Mouse (Mus musculus) embryo, embryonic 10 days (tissue): ENCODE measurements around the gene Pycr1.

ENCODE experiments used
- DNase-seq: peaks from one replicate; pipeline ENCODE4 v3.0.0-alpha.2; 2015; ENCODE audit warnings: low spot score

Gene Pycr1

DNA sequence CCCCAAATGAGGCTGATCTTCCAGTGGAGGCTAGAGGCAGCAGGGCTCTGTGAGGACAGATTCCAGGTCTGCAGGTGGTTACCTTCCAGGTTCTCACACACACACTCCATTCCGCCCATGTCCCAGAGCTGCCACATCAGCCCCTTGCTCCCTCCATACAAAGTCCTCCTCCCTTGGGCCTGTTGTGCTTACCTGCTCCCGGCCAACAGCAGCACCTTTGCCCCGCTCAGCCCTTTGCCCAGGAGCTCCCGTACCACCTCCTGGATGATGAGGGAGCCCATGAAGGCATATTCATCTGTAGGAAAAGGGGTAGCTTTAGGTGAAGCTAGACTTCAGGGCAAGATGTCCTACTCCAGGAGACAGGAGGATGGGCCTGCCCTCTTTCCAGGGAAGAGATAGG is 13.7 kb upstream of the Pycr1 start:
- DNase-seq = no peak

DNA sequence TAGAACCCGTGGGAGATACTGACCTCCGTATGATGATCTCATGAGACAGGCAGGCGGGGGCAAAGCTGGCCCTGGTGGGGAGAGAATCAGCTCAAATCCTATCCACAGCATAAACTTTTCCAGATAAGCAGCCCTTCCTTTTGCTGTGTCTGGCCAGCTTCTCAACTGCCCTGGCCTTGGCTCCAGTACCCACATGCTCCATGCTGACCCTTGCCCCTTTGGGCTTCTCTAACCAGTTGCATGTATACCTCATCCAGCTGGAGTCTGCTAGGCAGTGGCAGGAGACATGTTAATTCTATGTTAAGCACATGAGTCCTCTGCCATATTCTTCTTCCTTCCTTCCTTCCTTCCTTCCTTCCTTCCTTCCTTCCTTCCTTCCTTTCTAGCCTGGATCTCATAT is 11.2 kb upstream of the Pycr1 start:
- no peak for DNase-seq

DNA sequence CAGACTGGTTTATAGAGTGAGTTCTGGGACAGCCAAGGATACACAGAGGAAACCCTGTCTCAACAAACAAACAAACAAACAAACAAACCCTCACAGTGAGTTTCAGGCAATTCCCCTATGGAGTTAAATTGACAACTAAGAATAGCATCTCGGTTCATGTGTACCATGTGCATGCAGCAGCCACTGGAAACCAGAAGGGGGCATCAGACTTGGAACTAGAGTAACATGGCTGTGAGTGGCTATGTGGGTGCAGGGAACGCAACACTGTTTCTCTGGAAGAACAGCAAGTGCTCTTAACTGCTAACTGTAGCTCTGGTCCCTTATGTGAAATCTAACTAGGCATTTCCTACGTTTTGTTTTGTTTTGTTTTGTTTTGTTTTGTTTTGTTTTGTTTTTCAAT is 8.3 kb upstream of the Pycr1 start:
- DNase-seq = peak; percentile 35

DNA sequence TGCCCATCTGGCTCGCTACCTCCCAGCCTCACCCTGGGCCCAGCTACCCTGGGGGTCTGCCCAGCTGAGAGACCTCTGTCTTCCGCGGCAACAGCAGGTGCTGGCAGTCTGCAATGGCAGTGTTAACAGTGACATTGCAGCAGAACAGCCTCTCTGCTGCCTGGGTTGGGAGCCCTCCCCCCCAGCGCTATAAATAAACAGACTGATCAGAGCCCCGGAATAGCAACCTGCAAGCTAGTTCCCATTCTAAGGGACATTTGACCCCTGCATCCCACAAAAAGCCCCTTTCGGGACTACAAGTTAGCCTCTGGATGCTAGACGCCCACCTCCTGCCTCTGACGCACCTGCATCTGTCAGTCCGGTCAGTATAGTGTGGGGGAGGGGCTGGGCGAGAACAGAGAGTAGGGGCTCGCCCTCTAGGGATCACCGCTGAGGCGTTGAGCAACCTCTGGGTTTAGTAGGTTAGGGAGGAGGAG is 4.5 kb upstream of the Pycr1 start, which contains the start of gene Myadml2:
Myadml2 (minus strand) TSS at position 158 of the 476 bp plus-strand sequence.
- peak; percentile 57 for DNase-seq

DNA sequence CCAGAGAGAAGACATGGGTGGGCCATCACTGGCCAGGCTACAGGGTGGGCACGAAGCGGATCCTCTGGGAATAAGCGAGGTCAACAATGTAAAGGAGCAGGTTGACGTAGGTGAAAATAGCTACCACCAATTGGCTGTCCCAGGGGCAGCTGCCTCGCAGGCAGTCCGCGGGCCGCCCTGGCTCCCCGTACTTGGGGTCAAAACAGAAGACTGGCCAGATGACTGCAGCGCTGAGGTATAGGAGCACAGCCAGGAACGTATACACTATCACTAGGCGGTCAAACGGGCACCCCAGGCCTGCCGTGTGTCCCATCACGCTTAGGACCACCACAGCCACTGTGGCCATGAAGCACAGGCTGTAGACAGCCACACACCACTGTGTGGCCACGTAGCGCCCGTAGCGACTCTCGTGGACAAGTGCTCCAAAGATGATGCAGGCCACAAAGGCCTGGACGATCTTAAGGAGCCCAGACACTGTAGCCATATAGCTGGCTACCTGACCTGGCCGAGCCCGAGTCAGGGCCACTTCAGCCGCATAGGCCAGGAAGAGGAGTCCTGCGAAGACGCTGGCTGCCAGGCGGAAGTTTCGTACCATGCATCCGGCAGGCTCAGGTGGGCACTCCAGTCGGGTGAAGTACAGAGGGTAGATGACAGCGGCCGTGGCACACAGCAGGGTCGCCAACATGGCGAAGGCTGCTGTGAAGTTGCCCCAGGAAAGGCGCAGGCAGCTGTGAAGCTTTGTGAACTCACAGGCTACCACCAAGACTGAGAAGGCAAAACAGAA is 3.7 kb upstream of the Pycr1 start:
- DNase-seq = no peak

DNA sequence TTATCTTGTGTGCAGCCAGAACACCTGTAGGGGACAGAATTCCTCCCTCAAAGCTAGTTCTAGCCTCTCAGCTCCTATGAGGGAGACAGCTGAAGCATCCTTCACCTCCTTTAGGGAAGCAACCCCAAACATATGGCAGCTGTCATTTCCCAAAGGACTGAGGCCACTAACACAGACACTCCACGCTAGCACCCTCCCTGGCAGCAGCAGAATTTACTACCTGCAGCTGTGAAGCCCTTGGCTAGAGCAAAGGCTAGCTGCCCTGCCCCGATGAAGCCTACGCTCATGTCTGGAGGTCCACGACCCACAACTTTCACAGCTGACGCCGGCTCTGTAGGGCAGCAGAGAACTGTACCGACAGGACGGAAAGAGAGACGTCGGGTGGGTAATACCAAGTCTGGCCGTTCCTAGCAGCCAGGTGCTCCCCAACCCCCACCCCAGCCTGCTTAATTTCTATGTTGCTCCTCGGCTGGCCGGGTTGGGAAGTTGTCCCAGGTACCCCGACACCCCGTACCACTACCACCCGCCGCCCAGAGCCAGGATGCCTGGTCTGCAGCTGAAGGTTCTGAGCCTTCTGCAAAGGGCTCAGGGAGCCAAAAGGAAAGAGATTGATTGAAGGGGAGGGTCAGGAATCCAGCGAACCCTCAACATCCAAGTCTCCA is 499 bp downstream of the Pycr1 start:
- no peak for DNase-seq

DNA sequence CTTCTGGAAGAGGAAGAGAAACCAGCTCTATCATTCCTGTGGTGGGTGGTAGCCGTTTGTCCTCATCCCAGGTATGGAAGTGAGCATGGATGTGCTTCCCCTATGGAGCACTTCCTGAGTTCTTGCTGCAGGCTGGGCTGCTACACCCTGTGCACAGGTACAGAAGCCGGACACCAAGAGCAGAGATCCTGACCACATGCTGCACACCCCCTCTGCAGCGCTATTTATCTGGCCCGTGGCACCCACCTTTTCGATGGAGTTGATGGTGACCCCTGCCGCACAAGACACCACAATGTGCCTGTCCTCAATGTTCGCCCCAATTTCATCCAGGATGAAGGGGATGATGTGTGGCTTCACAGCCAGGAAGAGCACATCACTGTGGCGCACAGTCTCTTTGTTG is 1.7 kb downstream of the Pycr1 start:
- no peak for DNase-seq

DNA sequence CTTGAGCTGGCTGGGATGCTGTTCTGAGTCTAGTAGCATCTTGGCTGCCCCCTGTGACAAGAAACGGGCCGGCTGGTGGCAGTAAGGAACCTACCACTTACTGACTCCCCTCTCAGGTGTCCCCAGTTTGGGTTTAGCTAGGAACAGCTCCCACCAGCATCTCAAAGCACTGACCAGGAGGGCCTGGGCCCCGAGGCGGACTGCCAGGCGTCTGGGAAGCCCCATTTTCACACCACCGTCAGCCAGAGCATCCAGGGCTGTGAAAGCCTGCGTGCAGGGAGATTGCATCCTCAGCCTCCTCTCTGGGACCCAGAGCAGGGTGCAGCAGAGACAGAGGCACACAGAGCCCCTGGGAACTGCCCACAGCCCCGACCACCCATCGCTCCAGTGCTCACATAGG is 2.3 kb downstream of the Pycr1 start:
- DNase-seq = no peak

DNA sequence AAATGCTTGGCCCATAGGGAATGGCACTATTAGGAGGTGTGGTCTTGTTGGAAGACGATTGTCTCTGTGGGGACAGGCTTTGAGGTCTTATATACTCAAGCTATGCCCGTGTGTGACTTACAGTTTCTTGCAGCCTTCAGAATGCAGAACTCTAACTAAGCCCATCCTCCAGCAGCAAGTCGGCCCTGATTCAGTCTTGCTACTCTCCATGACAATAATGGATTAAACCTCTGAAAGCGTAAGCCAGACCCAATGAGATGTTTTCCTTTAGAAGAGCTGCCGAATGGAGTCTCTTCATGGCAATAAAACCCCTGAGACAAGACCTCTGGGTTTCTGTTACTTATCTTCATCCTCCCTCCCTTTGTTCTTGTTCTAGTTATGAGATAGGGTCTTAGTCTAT is 8.8 kb downstream of the Pycr1 start:
- DNase-seq = no peak

DNA sequence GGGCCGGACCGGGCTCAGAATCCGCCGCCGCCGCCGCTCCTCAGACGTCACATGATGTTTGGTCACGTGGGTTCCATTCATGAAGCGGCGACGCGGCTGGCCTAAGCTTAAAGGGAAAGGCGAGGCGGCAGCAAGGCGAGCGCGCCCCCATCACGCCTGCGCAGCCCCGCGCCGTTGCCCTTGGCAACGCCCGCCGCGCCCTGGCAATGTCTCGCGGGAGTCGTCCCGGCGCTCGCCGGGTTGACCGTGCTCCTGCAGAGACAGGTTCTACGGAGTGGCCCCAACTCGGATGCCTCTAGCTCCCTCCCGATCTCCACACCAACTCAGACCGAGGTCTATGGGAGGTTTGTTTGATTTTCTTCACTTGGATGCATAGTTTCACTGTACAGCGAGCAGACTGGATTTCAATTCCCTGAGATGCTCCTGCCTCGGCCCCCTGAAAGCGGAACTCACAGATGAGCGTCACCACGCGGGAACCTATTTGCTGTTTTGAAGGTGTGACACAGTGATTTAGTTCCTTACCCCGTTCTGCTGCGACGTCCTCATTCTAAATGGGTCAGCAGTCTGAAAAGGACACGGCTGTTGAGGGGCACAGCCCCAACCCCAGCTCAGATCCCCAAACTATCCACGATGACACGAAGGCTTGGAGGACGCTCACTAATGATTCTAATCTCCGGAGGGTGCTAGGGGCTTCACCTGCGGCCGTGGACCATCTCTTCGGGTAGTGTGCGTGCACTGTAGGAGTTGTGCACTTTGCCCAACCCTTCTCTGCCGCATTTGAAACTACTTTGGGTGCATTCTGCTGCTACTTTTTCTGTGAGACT is 9.8 kb downstream of the Pycr1 start, which contains the start of gene Mafg:
Mafg (minus strand) TSS at position 81 of the 824 bp plus-strand sequence.
- DNase-seq = peak; percentile 99

DNA sequence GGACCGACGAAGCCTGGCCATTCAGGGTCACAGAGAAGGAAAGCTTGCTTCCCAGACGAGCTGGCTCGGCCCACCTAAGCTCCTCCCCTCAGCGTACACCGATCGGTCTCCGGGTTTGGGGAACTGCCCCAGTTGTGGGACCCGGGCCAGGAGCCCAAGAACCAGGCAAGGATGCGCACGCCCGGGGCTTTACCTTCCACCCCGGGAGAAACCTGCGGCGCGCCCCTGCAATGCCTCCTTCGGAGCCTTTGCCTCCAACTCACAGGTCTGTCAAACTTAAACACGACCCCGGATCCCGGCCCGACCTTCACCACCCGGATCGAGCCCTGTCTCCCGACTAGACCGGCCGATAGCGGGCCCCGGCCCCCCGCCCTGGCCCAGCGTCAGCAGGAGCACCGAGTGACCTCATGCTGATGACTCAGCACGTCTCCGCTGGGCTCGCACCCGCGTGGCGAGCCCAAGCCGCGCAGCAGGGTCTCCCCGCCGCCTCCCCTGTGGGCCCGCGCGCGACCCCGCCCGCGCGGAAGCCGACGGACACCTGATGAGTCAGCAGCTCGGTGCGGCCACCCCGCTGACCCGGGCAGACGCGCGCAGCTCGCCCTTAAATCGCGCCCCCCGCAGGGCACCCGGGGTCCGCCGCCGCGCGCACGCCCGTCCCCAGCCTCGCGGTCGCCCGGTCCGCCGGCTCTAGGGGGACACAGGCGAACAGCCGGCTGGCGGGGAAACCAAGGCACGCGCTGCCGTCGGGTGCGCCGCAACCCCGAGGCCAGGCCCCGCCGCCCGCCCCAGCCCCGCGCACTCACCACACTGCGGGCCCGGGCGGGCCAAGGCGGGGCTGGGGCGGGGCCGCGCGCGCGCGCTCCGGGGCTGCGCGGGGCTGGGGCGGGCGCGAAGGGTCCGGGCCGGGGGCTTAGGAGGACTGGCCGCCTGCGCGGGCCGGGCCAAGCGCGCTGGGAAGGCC is 10.7 kb downstream of the Pycr1 start:
- DNase-seq = peak; percentile 74

DNA sequence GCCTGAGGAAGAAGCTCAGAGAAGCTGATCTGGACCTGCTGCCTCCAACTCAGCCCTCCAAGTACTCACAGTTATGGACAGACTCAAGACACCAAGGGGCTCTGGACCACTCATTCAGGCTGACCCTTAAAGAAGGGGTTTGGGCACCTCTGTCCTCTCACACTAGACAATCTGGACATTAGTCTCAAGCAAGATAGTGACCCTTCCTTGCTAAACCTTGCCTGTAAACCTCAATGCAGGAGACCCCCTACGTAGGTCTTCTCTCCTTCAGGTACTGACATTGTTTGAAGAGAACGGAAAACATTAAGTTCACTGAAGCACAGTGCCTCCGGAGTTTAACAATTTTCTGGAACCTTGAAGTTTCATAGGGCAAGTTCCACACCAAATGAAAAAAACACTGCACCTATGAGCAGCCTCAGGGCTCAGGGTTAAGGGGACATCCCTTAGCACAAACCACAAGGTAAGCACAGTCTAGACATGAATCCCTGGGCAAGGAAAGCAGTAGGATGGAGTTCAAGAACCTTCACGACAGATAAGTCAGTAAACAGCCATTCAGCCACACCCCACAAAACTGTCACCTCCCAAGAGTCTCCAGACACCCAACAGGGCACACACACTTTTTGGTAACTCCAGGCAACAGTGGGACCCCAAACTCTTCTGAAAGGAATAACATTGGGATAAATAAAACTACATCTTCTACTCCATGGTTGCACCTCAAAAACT is 11.7 kb downstream of the Pycr1 start:
- DNase-seq = no peak

DNA sequence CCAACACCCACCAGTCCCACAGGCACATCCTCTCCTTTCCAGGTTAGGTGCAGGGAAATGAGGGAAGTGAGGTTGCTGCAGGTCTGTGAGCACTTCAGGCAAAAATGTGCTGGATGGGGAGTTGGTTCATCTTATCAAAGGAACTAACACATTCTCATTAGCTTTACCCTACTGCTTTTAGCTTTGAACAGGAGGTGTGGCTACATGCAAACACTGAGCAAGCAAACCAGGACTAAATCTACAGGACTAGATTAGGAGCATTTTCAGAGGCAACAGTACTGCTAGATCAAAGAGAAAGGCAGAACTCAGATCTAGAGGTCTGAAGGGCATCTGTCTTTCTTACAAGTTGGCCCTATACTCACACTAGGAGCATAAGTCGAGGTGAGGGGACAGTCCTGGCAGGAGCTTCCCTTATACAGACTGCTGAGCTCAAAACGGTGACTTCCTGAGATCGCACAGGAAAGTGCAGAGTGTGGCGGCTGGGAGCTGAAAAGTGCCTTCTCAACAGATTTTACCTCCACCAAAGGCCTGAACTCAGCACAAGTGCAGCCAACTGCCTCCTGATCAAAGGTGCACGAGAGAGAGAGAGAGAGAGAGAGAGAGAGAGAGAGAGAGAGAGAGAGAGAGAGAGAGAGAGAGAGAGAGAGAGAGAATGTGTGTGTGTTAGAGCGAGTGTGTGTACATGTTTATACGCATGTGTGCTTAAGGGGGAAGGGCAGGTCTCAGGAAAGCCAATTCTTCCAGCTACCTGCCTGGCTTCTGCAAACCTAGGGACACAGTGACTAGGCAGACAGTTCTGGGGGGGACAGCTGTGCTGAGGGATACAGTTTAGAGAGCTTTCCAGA is 12.5 kb downstream of the Pycr1 start:
- DNase-seq = no peak

DNA sequence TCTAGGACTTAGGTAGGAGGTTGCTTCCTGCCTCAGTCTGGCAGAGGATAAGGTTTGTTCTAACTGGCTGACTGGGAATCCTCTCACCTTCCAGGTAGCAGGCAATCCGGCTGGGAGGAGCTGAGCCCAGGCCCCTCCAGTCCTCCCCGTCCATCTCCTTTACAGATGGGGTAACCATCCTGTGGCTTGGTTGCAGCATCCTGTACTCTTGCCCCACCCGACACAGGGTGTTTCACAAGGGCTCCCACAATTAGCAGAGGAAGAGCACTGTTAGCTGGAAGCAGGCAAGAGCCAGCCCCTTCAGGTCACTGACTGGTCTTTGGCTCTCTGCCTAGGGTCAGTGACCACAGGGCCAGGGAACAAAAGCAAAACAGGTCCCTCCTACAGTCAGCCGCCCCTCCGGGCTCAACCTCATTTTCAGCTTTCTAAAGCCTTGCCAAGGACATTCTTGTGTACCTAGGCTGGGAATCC is 13.1 kb downstream of the Pycr1 start:
- no peak for DNase-seq

DNA sequence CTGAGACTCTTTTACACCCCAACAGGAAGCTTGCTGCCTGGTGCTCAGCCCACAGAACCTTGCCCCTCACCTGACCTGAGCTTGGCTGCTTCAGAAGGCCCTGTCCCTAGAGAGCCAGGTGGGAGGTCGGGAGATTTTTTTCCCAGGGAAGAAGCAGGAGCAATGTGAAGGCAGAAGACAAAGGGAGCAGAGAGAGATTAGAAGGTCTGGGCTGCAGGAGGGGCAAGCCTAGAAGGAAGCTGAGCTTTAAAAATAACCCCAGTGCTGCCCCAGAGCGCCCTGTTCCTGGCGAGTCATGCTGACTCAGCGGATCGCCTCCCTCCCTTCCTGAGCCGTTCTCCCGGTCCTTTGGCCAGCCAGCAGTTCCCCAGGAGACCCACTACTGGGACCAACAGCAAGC is 13.7 kb downstream of the Pycr1 start:
- DNase-seq = peak; percentile 39

DNA sequence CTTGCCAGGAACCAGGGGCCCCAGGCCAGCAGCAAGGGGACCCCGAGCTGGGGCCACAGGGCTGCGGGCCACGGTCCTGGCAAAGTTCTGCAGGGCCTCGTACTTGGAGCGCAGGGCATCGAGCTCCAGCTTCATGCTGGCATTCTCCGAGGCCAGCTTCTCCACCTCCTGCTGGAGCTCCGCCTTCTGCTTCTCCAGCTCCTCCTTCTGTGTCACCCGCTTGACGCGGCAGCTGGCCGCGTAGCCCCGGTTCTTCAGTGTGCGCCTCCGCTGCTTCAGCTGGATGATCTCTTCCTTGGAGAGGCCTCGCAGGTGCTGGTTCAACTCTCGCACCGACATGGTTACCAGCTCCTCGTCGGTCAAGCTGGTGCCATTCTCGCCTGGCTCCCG is 14.2 kb downstream of the Pycr1 start:
- no peak for DNase-seq

DNA sequence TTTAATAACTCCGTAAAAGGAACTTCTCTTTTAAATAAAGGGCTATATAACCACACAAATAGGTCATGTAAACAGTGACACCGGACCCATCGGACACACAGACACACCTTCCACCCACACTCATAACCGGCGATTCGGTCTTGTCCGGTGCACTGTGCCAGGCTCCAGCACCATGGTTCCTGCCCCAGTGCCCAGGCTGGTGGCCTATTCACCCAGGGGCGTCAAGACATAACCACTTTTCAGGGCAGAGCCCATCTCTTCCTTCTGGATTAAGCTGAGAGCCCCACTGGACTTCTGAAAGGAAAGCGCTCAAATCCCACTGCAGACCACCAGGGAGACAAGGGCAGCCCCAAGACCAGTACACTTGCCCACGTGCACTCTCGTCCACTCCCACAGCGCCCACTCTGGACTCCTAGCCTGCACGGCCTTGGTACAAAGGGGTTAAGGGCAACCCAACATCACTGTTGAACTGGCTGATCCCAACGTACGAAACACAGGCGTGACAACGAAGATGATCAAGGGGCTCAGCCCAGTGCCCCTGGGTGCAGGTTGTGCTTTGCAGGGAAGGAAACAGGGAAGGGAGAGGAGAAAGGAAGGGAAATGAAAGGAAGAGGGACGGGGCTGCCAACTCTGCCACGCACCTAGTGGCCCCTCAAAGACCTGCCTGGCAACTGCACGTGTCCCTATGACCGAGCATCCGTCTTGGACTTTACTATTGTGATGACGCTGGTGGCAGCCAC is 14.8 kb downstream of the Pycr1 start:
- DNase-seq = no peak

DNA sequence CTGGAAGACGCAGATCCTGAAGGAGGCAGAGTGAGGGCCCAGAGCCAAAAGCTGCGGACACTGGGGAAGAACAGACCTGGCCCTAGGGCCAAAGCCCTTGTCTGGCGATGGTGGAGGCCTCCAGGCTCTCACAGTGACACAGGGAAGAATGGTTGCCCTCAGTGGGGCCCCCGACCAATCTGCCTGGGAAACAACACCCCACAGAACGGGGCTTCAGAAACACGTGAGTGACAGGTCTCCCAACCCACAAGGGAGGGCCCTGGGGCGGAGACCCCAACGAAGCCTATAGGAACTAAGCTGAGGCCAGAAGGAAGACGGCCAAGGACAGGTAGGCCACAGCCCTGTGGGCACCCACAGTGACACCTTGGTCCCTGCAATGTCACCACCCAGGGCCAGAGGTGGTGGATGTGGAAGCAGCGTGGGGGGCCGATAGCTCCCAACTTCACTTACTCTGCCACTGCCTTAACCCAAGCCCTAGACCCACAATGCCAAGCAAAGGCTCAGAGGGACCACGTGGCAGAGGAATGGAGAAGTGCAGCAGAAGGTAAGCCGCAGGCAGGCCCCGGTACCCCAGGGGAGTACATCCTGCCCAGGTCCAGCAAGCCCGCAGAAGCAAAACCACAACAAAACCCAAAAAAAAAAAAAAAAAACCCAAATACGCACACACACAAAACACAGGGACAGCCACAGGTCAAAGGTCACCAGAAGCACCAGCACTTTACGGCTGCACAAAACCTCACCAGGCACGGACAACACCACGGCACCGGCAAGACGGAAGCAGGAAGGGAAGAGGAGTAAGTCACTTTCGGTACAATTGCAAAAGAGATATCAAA is 15.9 kb downstream of the Pycr1 start:
- no peak for DNase-seq
